Mouse (Mus musculus): ENCODE data around the gene Slc25a42.
"Not testable (repeated sequence)": the region's sequence is repeated elsewhere in the genome, so short reads cannot be mapped to it uniquely, and the experiment has no call there.

The Slc25a42 gene

DNA sequence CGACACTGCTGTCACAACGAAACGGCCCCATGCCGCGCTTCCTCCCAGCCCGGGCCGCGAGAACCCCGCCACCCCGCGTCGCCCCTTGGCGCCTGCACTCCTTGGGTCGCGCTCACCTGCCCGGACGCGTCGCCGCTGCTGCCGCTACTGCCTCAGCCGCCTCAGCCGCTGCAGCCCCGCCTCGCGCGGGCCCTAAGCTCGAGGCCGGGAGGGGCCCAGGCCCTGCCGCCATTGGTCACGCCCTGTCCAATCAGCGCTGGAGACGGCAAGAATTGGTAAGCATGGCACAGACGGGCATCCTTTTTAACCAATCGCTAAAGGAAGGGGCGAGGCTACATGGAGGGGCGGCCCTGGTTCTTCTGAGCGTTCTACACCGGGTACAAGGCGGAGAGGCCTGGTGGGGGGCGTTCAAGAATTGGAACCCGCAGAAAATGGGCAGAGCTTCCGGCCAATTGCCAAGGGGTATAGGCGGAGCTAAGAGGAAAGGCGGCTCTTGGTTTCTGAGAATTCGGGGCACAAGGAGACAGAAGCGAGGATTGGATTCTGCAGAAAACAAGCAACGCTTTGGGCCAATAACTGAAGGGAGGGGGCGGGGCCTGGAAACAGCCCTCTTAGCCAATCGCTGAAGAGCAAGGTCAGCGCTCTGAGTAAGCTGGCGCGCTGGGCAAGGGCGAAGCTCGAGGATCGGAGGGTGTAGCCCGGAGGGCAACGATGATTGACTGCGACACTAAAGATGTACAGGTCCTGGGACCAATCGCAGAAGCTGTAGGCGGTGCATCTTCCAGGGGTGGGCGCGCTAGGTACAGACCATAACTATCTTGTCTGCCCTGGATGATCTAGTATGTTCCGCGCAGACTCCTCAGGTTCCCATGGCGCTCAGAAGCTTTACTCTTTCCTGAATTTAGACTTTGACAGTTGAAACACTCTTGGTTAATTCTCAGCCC lies at the start of gene Slc25a42:
Gene Slc25a42 (minus strand): TSS at position 194 of the 944 bp plus-strand sequence.
- DNase-seq (ENCODE audit: low read depth, low spot score): peak; percentile 99

DNA sequence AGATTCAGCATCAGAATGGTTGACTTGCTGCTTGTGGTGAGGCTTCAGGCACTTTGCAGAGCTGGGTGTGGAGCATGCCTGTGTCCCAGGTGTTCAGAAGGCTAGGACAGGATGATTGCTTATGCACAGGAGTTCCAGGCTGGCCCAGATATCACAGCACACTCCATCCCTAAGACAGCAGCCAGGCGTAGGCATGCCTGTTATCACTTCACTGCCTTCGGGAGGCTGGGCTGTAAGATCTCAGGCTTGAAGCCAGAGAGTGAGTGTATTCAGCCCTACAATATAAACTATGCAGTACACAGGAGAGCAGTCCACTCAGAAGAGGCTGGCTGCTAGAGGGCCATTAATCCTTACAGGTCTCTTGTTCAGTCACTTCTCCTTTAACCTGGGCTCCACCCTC lies 46.9 kb upstream of the Slc25a42 start:
- no peak for DNase-seq (ENCODE audit: low read depth, low spot score)

DNA sequence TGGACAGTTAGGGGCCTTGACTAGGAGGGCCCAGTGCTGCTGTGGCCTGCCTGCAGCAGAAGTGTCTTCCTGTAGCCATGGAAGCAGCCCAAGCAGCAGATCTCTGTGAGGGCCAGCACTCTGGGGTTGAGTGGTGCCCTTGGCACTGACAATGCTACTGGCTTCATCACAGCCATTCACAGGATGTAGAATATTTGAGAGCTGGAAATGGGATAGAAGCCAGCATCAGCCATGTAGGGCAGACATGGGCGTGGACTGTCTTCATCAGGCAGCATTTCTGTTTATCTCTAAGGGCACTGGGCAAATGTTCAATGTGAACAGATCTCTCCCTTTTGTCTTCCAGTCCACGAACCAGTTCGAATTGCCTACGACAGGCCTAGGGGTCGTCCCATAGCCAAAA lies 46.5 kb upstream of the Slc25a42 start:
- DNase-seq (ENCODE audit: low read depth, low spot score): no peak

DNA sequence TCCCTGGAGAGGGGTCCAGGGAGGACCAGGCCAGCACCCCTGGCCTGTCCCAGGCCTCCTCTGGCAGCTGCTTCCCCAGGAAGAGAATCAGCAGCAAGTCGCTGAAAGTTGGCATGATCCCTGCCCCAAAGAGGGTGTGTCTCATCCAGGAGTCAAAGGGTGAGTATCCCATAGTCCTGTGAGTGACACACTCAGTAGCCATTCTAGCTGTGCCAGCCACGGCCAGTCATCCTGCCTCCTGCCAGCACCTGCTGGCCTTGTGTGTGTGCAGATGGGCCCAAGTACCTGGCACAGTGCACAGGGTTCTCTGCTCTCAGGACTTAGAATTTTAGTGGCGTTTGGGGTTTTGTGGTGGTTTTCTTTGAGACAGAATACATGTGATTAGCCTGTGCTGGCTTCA lies 45.4 kb upstream of the Slc25a42 start:
- no peak for DNase-seq (ENCODE audit: low read depth, low spot score)

DNA sequence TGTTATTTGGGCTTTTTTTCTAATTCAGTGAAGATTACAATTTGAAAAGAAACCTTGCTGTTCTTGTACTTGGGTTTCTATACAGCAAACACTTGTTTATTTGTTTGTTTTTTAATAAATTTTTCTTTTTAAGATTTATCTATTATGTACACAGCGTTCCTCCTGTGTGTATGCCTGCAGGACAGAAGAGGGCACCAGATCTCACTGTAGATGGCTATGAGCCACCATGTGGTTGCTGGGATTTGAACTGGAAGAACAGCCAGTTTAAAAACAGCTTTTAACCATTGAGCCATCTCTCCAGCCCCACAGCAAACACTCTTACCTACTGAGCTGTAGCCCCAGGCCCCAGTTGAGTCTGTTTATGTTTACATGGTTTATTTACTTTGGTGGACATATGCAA lies 42.5 kb upstream of the Slc25a42 start:
- DNase-seq (ENCODE audit: low read depth, low spot score): no peak

DNA sequence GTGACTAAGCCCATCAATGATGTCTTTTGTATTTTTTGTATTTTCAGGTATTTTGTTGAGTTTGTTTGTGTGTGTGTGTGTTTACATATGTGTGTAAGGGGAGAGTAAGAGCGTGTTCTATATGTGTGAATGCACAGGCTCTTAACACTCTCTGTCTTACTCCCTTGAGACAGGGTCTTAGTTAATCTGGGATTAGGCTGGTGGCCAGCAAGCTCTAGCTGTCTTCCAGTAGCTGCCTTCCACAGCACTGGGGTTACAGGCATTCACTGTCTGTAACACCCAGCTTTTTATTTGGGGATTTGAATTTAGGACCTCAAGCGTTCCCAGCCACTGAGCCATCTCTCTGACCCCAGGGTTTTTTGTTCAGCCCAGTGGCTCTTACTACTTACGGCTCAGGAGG lies 35.7 kb upstream of the Slc25a42 start:
- no peak for DNase-seq (ENCODE audit: low read depth, low spot score)

DNA sequence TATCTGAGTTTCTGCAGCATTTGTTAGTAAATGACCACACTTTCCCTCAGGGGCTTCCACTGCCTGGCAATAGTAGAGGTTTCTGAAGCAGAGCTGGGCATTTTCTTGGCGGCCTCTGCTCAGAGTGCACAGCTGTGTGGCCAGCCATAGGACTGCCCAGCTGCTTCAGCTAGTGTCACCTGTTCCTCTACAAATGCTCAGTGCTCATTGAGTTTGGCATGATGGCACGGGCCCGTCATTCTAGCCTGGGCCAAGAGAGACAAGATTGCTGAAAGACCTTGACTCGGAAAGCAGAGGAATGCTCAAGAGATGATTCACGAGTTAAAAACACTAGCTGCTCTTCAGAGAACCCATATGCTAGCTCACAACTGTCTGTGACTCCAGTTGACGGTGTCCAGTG lies 34.5 kb upstream of the Slc25a42 start:
- no peak for DNase-seq (ENCODE audit: low read depth, low spot score)

DNA sequence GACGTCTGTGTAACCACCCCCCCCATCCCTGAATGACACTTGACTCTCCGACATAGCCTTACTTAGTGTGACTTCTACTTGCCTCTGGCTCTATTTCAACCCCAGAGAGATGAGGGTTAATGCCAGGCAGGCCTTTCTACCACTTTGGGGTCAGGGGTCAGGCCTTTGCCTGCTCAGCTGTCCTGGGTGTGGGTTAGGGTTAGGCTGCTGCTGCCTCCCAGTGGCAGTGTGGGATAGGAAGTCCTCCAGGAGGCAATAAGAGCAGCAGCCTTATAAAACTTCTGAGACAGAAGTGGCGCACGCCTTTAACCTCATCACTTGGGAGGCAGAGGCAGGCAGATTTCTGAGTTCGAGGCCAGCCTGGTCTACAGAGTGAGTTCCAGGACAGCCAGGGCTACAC lies 28.5 kb upstream of the Slc25a42 start:
- no peak for DNase-seq (ENCODE audit: low read depth, low spot score)

DNA sequence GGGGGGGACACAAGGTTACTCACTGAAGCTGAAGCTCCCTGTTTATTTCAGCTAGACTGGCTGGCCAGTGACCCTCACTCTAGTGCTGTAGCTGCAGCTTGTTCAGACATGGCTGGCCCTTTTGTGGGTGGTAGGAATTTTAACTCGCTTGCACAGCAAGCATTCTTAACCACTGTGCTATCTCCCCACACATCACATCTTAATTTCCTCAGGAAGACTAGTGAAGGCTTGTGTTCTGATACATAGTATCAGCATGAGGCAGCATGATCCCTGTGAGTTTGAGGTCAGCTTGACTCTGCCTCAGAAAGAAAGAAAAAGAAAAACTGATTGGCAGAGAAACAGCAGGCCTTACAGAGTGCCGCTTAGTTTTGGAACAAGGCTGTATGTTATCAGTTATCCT lies 25.7 kb upstream of the Slc25a42 start:
- peak; percentile 30 for DNase-seq (ENCODE audit: low read depth, low spot score)

DNA sequence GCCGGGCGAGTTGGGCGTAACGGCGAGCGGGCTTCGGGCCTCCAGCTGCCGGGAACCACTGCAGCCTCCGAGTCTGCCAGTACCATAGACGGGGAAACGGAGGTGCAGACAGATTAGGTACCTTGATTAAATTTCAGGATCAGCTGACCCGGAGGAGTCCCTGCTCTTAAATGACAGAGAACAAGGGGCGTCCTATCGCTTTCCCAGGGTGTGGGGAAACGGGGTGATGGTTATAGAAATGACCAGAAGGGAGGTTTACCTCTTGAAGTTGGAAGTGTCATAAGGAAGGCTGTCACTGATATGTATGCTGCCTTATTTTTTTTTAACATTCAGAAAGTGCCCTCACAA lies 22.6 kb upstream of the Slc25a42 start:
- no peak for DNase-seq (ENCODE audit: low read depth, low spot score)

DNA sequence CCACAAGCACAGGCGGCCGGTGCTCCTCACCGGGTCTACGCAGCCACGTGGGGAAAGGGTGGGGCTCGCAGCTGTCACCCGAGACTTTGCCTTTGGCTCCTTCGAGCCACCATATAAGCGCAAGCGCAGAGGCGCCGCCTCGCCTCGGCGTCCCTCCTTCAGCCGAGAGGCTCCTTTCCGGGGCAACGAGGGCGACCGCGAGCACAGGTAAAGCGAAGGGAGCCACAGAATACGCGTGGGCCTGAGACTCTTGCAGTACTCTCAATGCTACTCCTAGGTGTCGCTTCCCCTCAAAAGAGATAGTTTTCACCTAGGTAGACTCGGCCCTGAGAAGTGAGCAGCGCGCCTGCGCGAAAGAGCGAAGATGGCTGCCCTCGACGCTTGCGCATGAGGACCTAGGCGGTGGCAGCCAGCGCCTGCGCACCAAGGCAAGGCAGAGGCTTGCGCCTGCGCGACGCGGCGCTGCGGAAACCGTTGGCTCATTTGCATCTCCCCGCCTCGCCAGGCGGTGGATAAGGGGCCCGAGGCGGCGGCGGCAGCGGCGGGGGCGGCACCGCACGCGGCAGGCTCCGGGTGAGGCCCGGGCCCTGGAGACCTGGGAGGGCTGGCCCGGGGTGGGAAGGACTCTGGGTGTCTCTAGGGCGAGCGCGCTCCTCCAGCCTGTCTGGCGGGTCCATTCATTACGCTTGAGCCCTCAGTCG lies 22.1 kb upstream of the Slc25a42 start, which contains the start of the genes Sugp2 and Armc6:
Gene Sugp2 (plus strand): TSS at position 147 of the 701 bp plus-strand sequence.
Gene Armc6 (minus strand): TSS at position 387 of the 701 bp plus-strand sequence.
- DNase-seq (ENCODE audit: low read depth, low spot score): peak; percentile 99

DNA sequence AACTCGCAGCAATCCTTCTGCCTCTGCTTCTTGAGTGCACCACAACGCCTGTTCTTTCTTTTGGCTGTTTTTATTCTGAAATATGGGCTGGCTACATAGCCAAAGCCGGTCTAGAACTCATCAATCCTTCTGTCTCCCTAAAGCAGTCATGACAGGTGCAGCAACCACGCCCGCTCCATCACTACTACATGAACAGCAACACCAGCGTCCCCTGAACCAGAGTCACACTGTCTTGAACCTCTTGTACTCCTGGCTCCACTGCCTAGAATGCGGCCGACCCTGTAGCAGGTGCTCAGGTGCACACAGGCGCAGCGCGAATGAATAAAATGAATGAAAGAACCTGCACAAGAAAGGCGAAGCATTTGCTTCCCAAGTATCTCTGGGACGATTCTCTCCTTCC lies 21.5 kb upstream of the Slc25a42 start:
- DNase-seq (ENCODE audit: low read depth, low spot score): no peak

DNA sequence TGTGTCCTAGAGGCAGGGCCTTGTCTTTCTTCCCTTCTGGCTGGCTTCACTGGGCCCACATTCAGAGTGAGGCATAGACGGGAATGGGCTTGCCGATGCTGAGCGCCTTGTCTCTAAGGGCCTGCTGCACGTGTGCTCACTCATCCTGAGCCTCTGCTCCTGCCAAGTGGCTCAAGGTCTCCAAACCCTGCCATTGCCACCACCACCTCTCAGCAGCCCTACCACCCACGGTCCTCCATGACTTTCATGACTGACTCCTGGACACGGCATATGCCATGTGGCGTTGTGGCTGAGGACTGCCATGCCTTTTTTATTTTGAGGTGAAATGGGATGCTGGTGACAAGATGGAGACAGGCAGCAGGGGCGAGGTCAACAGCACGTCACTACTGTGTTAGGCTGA lies 18.7 kb upstream of the Slc25a42 start:
- DNase-seq (ENCODE audit: low read depth, low spot score): no peak

DNA sequence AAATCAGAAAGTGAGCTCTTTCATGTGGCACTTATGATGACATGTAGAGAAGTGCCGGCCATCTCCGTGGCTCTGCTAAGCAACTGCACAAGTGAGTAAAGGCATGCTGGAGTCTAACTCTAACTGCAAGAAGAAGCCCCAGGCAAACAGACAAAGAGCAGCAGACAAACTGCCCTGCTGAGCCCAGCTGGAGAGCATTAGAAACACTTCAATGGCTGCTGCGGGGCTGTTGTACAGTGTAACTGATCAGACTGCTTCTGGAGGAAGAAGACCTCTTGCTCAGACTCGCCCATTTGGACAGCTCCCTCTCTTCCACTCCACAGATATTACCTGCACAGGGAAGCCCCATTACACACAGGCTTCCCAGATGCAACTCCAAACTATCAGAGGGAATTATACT lies 15.9 kb upstream of the Slc25a42 start:
- no peak for DNase-seq (ENCODE audit: low read depth, low spot score)

DNA sequence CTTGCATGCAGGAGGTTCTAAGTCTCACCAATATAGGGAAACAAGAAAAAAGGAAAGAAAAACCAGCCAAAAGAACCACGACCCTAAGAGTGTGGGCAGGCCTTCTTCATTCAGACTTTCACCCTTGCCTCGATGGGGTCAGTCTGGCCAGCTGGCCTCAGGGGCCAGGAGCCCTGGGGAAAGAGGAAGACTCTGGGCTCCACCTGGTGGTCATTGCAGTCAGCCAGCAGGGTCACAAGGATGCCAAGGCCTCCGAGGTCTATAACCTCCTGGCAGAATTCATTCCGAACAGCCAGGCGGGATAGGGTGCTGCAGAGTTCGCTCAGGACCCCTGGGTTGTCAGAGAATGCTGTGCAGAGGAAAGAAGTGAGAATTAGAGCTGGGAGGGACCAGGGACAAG lies 11.2 kb upstream of the Slc25a42 start:
- no peak for DNase-seq (ENCODE audit: low read depth, low spot score)

DNA sequence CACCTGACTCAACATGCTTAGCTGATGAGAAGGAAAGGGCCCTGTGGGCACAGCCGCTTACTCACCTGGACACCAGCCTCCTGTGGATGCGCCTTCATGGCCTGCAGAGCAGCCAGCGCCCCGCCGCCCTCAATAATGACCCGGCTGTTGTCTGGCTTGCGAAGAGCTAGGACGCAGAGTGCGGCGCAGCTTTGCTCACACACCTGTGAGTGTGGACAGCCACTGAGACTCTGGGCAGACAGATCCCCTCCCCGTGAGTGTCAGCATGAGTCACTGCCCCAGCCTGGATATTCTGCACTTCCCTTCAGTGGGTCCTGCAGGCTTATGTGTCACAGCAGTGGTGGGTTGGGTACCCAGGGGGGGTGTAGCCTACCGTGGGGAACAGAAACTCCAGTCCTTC lies 9.9 kb upstream of the Slc25a42 start:
- DNase-seq (ENCODE audit: low read depth, low spot score): no peak

DNA sequence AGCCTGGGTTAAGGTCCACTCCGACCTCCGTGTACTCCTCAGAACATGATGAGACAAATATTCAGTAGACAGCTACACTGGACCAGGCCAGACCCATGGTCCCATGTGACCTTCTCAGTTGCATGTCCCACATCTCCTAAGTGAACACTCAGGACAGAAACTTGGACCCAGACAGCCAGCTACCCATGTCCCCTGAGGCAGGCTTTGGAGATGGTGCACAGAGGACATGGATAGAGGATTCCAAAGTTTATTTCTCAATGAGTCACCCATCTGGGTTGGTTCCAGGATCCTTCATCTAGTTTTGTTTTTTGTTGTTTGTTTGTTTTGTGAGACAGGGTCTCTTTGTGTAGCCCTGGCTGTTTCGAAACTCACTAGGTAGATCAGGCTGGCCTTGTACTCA lies 8.8 kb upstream of the Slc25a42 start:
- no peak for DNase-seq (ENCODE audit: low read depth, low spot score)

DNA sequence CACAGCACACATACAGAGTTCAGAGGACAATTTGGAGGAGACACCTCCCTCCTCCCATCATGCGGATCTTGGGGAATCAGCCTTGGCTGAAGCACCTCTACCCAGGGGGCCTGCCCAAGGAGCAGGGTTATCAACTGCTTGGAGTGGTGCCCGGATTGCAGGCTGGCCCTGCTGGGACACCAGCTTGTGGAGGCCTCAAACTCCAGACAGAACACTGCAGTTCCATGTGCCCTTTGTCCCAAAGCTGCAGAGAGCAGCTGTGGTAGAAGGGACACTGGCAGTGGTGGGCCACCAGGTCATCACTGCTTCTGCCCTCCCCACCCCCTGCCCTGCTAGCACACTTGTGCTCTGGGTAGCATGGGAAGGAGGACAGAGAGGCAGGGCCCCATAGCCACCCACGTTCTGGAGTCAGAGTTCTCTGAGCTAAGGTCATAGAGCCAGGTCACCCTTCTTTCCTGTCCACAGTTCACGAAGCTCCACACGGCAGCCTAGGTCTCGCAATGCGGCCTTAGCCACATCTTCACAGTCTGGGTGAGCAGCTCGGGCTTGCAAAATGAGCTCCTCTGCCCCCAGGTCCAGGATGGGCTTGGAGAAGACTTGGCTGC lies 8.2 kb upstream of the Slc25a42 start:
- DNase-seq (ENCODE audit: low read depth, low spot score): no peak

DNA sequence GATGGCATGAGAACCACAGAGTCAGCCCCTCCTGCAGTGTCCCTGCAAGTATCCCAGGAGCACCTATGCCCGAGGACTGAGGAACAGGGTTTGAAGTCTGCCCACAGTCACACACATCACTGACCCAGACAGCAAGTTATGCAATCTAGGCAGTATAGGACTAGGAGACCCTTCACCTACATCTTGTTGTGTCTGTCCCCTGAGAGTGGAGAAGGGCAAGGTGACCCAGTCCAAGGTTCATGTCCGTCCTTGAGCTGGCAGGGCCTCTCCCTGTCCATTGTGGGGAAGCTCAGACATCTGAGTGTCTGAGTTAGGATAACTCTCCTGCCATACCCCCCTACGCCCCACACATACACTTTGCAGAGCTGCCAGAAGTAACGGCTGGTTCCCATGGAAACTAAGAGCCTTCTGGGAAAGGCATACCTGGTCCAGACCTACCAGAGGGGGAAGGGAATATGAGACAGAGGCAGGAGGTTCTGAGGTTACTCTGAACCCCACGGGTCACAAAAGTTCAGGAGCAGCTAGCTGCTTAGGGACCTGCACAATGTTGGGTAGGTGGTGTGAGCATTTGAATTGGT lies 7.1 kb upstream of the Slc25a42 start:
- DNase-seq (ENCODE audit: low read depth, low spot score): no peak

DNA sequence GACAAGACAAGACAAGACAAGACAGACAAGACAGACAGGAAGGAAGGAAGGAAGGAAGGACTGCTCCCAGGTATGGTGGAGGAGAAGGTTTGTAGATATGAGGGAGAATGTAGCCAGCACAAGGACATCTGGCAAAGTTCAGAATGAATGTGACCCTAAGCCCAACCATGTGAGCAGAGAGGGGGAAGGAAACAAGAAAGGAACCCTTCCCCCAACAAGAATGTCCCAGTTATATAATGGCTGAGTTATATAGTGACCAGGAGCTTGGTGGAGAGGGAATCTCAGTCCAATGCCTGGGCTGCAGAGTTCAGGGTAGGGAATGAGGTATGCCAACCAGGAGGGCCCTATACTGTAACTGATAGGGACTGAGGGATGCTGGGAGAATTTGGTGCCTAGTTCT lies 5.3 kb upstream of the Slc25a42 start:
- DNase-seq (ENCODE audit: low read depth, low spot score): no peak

DNA sequence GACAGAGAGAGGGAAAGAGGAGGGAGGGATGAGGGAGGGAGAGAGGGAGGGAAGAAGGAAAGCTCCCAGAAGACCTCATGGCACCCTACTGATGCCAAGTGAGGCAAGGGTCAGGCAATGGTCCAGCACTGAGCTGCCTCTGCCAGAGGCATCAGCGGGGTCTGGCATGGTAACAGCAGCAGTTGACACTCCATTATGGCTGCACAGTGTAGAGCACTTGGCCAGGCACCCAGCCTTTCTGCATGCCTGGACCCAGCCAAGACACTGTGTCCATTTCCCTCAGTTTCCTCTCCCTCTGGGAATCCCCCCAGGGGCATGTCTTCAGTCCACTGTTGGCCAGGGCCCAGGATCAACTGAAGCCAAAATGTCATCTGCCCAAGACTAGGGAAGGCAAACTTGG lies 4.5 kb upstream of the Slc25a42 start:
- no peak for DNase-seq (ENCODE audit: low read depth, low spot score)

DNA sequence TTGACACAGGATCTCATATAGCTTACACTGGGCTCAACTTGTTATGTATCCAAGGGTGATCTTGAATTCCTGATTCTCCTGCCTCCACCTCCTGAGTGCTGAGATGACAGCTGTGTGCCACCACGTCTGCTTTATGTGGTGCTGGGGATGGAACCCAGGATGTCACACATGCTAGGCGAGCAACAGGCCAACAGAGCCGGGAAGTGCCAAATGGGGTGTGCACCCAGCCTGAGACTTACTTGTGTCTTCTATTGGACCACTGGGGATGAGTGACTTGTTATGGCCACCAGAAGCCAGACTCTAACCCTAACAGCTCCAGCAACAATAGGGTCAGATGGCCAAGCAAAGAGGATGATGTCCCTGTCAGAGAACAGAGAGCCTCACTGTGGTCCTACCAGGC lies 4.1 kb upstream of the Slc25a42 start:
- DNase-seq (ENCODE audit: low read depth, low spot score): not testable (repeated sequence)

Data from CD4-positive helper T cell, adult 2 months (primary cell).